Mouse (Mus musculus): Measurements from ENCODE around the gene Nfkbib. TPM values are rescaled to one million over a fixed set of nuclear protein-coding genes. Genes with fewer than 3 reads are reported as not detected.

The Nfkbib gene
- polyA plus RNA-seq (2012; rRNA removed): 34.0 and 36.4 TPM in 2 replicates

DNA sequence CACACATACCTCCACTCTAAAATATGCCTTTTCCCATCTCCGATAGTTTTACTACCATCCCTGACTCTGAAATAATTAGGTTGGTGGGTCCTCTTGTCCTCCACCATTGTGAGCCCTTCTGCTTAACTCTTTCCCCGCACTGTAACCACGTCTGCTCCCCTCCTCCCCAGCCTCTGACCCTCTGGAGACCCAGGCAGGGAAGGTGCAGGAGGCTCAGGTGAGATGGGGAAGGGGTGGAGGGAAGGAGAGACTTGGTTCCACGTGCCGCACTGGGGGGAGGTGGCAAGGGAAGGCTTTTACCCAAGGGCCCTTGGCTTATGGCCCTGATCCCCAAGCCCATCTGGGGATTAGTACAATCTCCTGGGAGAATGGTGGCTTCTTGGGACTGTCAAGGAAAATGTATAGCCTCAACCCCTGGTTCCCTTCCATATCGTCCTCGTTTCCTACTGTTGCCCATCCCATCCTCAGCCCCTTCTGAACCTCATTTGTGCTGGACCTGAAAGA, at the start of gene Nfkbib:
Gene Nfkbib, minus strand, starts transcription at position 51 of the 504 bp plus-strand sequence.
- Histone ChIP-seq H3K27ac (ENCODE audit: insufficient read depth, low read length) (no peak within 1 kb of the TSS), H3K4me3 (ENCODE audit: insufficient read depth, low read length) (peak within 1 kb of the TSS; percentile 83), H3K4me1 (ENCODE audit: control insufficient read depth, insufficient read depth, low read length) (peaks cover 7% of the 10 kb centered on the region; the same call in 1 of the 2 replicates)
- no peak for TF ChIP-seq POLR2A (IDR thresholded peaks at IDR 0.05; ENCODE audit: extremely low read depth, insufficient read depth, low read length)
- TF ChIP-seq CTCF (IDR thresholded peaks at IDR 0.05; ENCODE audit: extremely low read depth, insufficient read depth, low read length): no peak

- Histone ChIP-seq H3K4me1 (ENCODE audit: control insufficient read depth, insufficient read depth, low read length) (peaks cover 17% of the 10 kb centered on the region), H3K4me3 (ENCODE audit: insufficient read depth, low read length) (no peak overlapping the region), H3K27ac (ENCODE audit: insufficient read depth, low read length) (no peak overlapping the region)
- TF ChIP-seq CTCF (IDR thresholded peaks at IDR 0.05; ENCODE audit: extremely low read depth, insufficient read depth, low read length) (no peak), POLR2A (IDR thresholded peaks at IDR 0.05; ENCODE audit: extremely low read depth, insufficient read depth, low read length) (no peak)
Observed at GRCm38 (mm10) chr7:28816920-28817319, 49.6 kb upstream of the Nfkbib start.

DNA sequence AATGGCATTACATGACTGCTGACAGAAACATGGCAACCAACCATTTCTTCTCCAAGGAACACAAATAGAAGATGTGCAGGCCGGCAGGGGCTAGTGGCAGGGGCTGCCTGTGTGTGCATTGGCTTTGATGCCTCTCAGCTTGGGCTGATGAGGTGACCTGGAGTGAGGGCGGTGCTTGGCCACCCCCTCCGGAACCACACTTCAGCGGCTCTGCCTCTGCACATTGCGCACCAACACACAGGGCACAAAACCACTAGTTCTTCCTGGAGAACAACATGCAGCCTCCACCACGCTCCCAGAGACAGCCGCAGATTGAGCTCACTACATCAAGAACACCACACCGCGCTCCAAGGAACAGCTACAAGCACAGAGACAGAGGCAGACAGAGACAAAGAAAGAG, 48.9 kb upstream of the Nfkbib start:
- Histone ChIP-seq H3K4me3 (ENCODE audit: insufficient read depth, low read length) (no peak overlapping the region), H3K27ac (ENCODE audit: insufficient read depth, low read length) (no peak overlapping the region), H3K4me1 (ENCODE audit: control insufficient read depth, insufficient read depth, low read length) (peaks cover 15% of the 10 kb centered on the region)
- TF ChIP-seq POLR2A (IDR thresholded peaks at IDR 0.05; ENCODE audit: extremely low read depth, insufficient read depth, low read length): no peak
- TF ChIP-seq CTCF (IDR thresholded peaks at IDR 0.05; ENCODE audit: extremely low read depth, insufficient read depth, low read length): no peak

- TF ChIP-seq POLR2A (IDR thresholded peaks at IDR 0.05; ENCODE audit: extremely low read depth, insufficient read depth, low read length) (no peak), CTCF (IDR thresholded peaks at IDR 0.05; ENCODE audit: extremely low read depth, insufficient read depth, low read length) (no peak)
- no peak overlapping the region for H3K27ac ChIP-seq (ENCODE audit: insufficient read depth, low read length)
- H3K4me1 ChIP-seq (ENCODE audit: control insufficient read depth, insufficient read depth, low read length): peaks cover 8% of the 10 kb centered on the region
- H3K4me3 ChIP-seq (ENCODE audit: insufficient read depth, low read length): no peak overlapping the region
Observed at GRCm38 (mm10) chr7:28815230-28815629, 47.9 kb upstream of the Nfkbib start.

DNA sequence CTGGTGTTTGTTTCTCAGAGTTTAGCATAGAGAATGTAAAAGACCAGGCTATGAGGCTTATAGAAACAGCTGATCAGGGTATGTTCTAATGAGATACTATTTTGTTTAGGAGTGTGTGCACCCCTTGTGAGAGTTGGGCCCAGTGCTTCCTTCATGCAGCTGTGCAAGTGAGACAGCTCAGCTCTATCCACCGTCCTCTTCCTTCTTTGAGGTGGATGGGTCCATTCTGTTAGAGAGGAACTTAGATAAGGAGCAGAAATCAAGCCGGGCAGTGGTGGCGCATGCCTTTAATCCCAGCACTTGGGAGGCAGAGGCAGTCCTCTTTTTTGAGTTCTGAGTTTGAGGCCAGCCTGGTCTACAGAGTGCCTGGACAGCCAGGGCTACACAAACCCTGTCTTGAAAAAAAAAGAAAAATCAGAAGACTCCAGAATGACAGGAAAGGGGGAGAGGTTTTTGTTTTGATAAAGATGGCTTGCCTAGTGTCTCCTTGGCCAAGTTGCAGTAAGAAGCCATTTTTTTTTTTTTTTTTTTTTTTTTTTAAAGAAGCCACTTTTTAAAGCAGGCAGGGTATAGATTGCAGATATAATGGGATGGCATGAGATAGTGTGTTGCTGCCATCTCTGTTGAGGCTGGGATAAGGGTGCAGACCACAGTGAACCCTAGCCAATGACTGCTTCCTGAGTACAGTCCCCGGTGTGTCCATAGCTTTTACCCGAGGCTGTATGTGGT, 47.2 kb upstream of the Nfkbib start:
- Histone ChIP-seq H3K27ac (ENCODE audit: insufficient read depth, low read length) (no peak overlapping the region), H3K4me1 (ENCODE audit: control insufficient read depth, insufficient read depth, low read length) (peaks cover 7% of the 10 kb centered on the region), H3K4me3 (ENCODE audit: insufficient read depth, low read length) (no peak overlapping the region)
- TF ChIP-seq POLR2A (IDR thresholded peaks at IDR 0.05; ENCODE audit: extremely low read depth, insufficient read depth, low read length) (no peak), CTCF (IDR thresholded peaks at IDR 0.05; ENCODE audit: extremely low read depth, insufficient read depth, low read length) (no peak)

GRCm38 (mm10) chr7:28812949-28813348, 45.6 kb upstream of the Nfkbib start:
- Histone ChIP-seq H3K4me1 (ENCODE audit: control insufficient read depth, insufficient read depth, low read length) (peaks cover 10% of the 10 kb centered on the region), H3K27ac (ENCODE audit: insufficient read depth, low read length) (no peak overlapping the region), H3K4me3 (ENCODE audit: insufficient read depth, low read length) (peak overlapping the region; percentile 55; the same call in 1 of the 2 replicates)
- TF ChIP-seq CTCF (IDR thresholded peaks at IDR 0.05; ENCODE audit: extremely low read depth, insufficient read depth, low read length): no peak
- no peak for TF ChIP-seq POLR2A (IDR thresholded peaks at IDR 0.05; ENCODE audit: extremely low read depth, insufficient read depth, low read length)

DNA sequence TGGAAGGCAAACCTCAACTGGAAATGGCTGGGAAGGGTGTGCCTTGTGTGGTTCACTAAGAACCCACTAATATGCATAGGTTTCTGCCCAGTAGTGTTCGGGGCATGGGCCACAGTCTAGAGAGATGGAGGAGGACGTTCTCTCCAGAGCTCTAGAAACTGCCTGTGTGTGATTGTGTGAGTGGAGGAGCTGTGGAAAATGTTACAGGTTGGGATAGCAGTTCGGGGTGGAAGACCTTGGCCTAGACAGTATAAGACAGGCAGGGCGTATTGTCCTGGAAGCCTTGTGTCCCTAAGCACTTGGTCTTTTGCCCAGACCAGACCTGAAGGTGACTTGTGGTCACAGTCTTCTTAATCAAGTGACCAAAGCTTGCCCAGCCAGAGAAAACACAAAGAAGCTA, 45.1 kb upstream of the Nfkbib start:
- no peak overlapping the region for H3K27ac ChIP-seq (ENCODE audit: insufficient read depth, low read length)
- peaks cover 10% of the 10 kb centered on the region for H3K4me1 ChIP-seq (ENCODE audit: control insufficient read depth, insufficient read depth, low read length)
- no peak for TF ChIP-seq CTCF (IDR thresholded peaks at IDR 0.05; ENCODE audit: extremely low read depth, insufficient read depth, low read length)
- peak overlapping the region; percentile 55 for H3K4me3 ChIP-seq (ENCODE audit: insufficient read depth, low read length)

DNA sequence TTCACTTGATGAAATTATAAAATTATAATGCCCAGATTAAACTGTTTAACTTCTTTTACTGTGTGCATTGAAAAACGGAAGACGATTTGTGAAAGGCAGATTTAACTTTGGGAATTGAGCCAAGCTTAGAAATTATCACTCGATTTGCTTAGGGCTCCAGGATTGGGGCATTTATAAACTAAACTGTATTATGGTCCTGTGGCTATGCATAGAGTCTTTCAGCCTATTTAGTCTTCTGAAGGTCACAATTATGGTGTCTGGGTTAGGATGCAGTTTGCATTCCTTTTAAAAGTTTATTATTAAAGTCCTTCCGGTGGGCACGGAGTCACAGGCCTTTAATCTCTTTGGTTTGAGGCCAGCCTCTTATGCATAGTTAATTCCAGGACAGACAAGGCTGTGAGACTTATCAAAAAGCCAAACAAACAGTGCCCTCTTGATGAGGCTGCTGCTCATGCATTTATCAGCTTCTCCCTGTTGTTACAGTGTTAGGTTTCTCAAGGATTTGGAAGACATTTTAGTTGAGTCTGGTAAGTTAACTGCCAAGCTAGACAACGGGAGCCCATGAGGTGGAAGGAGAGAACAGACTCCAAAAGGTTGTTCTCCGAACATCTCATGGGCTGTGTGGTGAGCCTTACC, 44.4 kb upstream of the Nfkbib start:
- TF ChIP-seq CTCF (IDR thresholded peaks at IDR 0.05; ENCODE audit: extremely low read depth, insufficient read depth, low read length) (no peak), POLR2A (IDR thresholded peaks at IDR 0.05; ENCODE audit: extremely low read depth, insufficient read depth, low read length) (no peak)
- no peak overlapping the region for H3K27ac ChIP-seq (ENCODE audit: insufficient read depth, low read length)
- H3K4me3 ChIP-seq (ENCODE audit: insufficient read depth, low read length): peak overlapping the region; percentile 55
- peaks cover 8% of the 10 kb centered on the region for H3K4me1 ChIP-seq (ENCODE audit: control insufficient read depth, insufficient read depth, low read length)

DNA sequence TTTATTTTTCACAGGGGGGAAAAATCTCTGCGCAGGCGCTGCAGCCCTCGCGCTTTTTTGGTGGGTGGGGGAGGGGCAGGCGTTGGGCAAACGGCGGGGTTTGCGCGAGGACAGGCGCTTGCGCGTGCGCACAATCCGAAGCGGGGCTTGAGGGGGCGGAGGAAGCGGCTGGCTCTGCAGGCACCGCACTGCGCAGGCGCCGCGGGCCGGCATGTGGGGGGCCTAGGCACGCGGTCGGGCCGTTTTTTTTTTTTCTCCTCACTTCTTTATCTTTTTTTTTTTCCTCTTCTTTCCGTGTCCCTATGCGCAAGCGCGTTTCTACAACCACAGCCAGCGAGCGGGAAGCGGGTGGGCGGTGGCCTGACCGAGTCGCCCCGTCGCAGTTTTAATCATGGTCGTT, 43.9 kb upstream of the Nfkbib start:
- peak overlapping the region; percentile 55 for H3K4me3 ChIP-seq (ENCODE audit: insufficient read depth, low read length)
- H3K27ac ChIP-seq (ENCODE audit: insufficient read depth, low read length): no peak overlapping the region
- TF ChIP-seq POLR2A (IDR thresholded peaks at IDR 0.05; ENCODE audit: extremely low read depth, insufficient read depth, low read length) (no peak), CTCF (IDR thresholded peaks at IDR 0.05; ENCODE audit: extremely low read depth, insufficient read depth, low read length) (no peak)
- peaks cover 8% of the 10 kb centered on the region for H3K4me1 ChIP-seq (ENCODE audit: control insufficient read depth, insufficient read depth, low read length)

All from cortical plate, adult 2 months (tissue).